Mouse (Mus musculus) heart, adult 2 months (tissue): ENCODE results near the gene Olfr1412.

ENCODE experiments used
- CTCF ChIP-seq: fragments of 200-600 bp; IDR thresholded peaks from 2 replicates; pipeline ENCODE4 v1.8.1; 2022; ENCODE audit warnings: antibody characterized with exemption, mild to moderate bottlenecking, moderate library complexity
- POLR2A ChIP-seq: fragments of 200-500 bp; IDR thresholded peaks from 2 replicates; pipeline ENCODE4 v1.6.1; 2011; ENCODE audit warnings: mild to moderate bottlenecking, low read depth, low read length, control low read depth; ENCODE audit not compliant: insufficient read depth

GRCm38 (mm10) chr1:92617488-92617887 is 31.9 kb downstream of the Olfr1412 start, which contains the start of gene Olfr12:
- TF ChIP-seq POLR2A (no peak), CTCF (no peak)
